Mouse (Mus musculus): ENCODE measurements at regions not wholly inside any gene's neighbourhood (a gene's known extent, or its start where the extent isn't known, plus 50 kb on each side); places are given as distances from the start of the nearest gene placed in this dataset.

DNA sequence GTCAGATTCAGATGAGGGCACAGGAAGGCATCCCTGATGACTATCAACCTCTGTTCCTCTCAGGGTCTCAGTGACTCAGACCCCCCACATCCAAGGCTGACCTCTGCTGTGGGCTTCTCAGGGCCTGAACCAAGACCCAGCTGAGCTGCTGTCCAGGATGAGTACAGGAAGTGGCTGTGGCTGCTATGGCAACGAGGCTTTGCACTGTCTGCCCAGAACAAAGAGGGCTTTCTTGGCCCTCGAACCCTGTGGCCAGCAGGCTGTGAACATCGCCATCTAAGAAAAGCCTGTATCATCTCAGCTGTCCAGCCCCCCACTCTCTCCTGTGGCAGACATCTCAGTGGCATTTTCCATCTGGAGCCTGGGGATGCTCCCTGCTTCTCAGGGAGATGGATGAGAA lies 159.5 kb downstream of the 3100002H09Rik start:
- no peak for DNase-seq (ENCODE audit: low spot score)

DNA sequence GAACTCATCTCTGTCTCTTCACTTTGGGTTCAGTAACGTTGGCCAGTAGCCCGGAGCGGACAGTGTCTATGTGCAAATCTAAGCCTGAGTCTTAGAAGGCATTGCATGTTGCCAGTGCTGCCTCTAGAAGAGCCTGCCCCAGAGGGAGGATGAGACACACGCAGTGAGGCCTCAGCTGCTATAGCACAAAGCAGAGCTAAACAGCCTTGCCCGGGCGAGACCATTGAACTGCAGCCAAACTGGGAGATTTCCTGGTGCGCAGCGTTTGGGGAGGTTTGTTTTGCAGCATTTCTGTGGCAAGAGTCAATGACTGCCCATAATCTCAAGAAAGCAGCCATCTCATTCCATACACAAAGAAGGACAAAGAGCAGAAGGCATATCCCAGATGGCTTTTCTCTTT lies 164.0 kb downstream of the 3100002H09Rik start:
- DNase-seq (ENCODE audit: low spot score) = no peak

DNA sequence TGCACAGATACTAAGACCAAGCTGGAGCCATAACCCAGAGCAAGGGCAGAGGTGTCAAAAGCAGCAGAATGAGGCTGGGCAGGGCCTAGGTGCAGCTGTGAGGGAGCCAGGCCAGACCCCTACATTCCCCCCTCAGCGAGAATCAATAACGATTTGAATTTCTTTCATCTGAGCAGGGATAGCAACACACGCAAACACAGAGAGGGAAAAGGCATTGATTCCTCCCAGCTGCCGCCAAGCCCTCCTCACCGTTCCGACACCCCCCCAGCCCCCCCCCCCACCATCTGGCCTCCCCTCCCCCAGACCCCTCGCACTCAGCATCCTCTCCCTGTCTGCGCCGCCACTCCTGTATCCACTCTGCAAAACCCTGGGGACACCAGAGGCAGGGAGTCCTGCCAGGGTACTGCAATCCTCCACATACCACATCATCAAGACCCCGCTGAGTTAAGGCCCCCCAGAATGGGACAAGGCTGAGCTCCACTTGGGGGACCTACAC lies 166.9 kb downstream of the 3100002H09Rik start:
- no peak for DNase-seq (ENCODE audit: low spot score)

DNA sequence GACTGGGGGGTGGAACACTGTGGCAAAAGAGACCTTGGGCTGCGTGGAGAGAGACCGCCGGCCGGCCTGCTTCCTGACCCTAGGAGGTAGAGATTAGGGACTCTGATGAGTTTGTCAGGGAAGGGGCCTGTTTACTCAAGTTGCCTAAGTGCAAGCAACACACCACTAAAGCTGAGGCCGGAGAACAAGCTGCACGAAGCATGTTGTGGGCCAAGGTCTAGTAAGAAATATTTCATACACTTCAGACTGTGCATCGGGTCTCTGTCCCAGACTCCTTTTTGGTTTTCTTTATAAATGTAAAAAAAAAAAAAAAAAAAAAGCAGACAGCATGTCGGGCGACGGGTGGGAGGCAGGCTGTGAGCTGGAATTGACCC lies 167.5 kb downstream of the 3100002H09Rik start:
- DNase-seq (ENCODE audit: low spot score) = no peak

DNA sequence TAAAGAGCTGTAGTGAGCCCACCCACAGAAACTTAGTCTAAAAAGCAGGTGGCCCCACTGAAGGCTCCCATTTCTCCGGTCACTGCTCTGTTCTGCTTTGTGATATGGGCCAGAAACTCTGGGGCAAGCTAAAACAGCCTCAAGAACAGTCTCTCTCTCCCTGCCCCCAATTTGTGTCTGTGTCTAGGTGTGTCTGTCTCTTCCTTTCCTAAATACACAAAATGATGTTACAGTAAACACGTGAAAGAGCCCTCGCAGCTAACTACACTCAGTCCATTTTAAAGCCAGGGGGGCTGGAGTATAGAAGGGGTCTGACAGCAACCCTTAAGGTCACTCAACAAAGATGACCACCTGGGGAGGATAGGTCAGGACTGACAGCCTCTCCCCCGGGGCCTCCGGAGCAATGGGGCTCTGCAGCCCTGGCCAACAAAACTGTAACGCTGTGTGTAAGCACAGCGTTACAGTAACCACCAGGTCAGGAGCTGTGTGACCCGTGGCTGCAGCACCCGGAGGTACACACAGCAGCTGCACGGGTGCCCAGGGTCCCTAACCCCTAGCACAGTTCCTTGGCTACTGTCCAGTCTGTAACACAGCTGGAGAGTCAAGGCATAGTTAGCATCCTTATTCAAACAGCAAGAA lies 168.0 kb downstream of the 3100002H09Rik start:
- no peak for DNase-seq (ENCODE audit: low spot score)

DNA sequence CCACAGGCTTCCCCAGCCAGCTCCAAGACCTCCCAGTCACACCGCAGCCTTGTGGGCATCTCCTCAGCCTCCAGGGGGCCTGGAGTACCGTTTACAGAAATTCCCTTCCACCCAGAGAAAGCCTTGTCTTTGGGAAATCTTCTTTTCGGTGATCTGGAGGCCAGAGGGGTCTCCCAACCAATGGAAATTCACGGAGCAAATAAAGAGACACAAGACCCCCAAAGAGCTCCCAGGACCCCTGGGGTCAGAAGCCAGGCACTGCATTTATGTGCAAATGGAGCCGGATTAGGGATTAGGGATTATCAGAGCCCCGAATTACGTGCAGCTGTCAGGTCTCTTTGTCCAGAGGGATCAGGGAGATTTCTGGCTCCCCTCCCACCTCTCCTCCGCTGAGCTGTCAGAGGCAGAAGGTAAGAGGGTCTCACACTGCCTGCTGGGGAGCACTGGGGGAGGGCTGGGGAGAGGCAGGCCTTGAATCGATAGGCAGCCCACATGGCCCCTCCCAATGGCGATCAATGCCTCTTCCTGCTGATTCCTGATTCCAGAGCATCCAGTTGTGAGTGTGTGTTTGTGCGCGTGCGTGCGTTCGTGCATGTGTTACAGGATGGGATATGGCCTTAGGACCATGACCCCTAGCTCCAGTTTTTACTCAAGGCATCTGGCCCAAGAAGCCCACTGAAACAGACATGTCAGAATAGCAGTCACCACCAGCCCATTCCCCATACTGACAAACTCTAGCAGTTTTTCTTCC lies 168.7 kb downstream of the 3100002H09Rik start:
- DNase-seq (ENCODE audit: low spot score) = no peak

DNA sequence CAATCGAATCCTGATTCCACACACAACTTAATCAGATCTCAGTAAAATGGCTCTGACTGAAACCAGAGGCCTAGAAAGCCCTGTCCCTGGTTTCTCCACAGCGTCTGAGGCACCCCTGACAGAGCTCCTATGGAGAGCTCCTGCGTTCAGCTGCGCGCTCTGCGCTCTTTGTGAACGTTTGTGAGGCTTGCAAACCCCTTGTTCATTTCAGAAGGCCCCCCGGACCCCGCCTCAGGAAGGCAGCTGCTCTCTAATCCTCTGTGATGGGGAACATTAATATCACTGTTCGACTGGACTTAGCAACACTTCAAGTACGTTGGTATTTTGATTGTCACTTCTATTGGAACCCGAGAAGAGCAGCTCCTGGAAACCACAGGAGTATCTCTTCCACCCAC lies 175.6 kb downstream of the 3100002H09Rik start:
- no peak for DNase-seq (ENCODE audit: low spot score)

DNA sequence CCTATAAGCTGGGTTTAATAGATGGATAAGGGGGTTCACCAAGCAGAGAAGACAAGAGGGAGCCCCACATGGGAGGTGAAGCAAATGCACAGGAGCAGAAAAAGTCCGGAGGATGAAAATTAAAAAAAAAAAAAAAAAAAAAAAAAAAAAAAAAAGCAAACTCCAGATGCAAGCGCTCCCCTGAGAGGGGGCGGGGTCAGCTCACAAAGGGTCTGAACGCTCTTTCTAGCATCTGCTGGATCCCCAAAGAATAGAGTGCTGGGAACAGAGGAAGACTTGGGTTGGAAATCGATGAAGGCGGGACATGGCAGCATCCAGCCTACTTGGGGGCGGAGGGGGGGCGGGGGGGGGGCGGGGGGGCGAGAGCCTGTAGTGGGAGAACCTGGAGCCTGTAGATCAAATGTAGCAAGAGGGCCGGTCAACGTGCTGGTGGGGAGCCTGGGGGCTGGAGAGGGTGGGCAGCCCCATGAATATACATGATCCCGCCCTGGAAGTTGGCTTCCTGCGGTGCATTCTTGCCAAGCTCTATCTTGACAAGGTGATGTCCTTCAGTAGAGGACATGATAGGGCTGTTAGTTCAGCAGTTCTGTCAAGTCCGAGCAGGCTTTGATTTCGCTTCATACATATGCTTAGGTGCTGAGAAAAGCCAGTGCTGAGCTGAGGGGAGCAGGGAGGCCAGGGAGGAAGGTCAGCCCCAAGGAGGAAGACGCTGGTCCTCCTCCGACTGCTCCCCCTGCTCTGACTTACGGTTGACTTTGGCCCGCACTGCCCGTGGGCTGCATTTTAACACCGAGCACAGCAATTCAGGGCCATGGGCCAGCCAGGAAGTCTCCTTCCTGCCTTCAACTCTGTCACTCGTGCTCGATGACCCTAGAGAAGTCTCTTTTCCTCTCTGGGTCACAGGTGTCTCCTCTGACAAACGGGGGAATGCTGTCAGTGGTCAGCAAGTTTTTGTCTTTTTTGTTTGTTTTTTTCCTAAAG lies 176.3 kb downstream of the 3100002H09Rik start:
- DNase-seq (ENCODE audit: low spot score) = no peak

DNA sequence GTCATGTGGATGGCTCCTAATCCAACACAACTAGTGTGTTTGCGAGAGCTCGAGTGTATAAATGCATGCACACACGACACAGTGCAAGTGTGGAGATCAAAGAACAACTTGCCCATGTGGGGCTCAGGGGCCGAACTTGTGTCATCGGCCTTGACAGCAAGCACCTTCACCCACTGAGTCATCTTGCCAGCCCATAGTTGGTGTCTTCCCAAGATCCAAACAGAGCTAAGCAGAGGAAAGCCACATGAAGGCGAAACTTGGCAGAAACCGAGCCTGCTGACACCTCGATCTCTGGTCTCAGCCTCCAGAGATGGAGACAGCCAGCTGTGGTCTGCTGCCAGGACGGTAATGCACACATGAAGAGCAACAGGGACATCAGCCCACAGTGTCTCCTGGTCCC lies 177.1 kb downstream of the 3100002H09Rik start:
- DNase-seq (ENCODE audit: low spot score) = no peak

DNA sequence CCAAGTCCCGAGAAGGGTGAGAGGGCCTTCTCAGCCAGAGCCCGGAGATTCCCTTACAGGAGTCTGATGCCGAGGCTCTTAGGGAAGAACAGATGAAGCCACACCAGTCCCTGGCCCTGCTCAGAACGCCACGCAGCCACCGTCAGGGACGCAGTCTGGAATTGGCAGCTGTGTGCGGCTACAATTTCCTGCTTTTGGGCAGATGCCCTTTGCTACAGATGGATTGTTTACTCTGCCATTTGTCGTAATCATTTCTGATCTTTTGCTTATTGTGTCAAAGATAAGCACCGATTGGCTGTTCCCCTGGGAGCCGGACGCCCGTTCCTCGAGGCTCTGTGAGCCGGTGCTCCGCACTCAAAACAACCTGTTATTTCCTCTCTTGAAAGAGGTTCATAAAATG lies 179.4 kb downstream of the 3100002H09Rik start:
- no peak for DNase-seq (ENCODE audit: low spot score)

DNA sequence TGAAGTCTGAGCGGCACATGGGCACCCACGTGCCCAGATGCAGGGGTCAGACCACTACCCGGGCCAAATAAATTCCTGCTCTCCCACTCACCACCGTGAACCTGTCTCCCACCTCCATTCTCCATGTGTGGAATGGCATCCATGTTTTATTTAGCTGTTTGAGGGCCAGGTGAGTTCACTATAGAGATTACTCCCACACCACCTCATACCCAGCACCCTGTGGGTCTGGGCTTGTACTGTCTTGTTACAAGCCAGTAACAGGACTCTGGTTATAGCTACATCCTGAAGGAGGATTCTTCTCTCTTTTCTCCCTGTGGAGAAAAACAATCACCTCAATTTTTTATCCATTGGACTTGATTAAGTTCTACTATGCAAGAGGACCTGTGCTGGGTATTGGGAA lies 181.8 kb downstream of the 3100002H09Rik start:
- DNase-seq (ENCODE audit: low spot score) = no peak

DNA sequence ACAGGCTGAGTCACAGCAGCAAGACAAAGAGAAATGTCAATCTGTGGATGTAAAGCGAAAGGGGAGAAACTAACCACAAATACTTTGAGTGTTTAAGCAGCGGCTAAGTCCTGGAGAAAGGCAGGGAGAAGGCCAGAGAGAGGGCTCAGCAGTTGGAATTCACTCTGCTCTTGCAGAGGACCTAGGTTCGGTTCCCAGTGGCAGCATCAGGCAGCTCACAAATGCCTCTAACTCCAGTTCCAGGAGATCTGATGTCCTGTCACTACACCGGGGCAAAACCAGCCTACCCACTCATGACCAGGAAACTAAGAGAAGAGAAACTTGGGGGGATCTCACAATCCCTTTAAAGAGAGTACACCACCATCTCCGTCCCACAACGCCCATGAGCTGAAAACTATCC lies 188.2 kb downstream of the 3100002H09Rik start:
- no peak for DNase-seq (ENCODE audit: low spot score)

DNA sequence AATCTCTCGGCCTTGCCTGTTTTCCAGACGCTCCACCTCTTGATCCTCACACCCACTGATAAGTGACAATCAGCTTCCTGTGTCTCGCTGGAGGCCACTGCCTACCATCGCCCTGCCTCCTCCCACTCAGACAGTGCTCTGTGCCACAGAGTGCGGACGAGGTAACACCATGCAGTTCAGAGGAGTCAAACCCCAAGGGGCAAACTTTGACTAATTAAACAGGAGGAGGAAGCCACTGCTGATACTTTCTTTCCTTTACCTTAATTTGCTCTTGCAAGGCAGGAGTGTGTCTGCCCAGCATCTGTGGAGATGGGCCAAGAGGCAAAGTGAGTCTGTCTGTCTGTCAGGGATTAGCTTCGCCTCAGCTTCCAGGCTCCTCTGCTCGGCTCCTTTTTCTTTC lies 192.2 kb downstream of the 3100002H09Rik start:
- no peak for DNase-seq (ENCODE audit: low spot score)

DNA sequence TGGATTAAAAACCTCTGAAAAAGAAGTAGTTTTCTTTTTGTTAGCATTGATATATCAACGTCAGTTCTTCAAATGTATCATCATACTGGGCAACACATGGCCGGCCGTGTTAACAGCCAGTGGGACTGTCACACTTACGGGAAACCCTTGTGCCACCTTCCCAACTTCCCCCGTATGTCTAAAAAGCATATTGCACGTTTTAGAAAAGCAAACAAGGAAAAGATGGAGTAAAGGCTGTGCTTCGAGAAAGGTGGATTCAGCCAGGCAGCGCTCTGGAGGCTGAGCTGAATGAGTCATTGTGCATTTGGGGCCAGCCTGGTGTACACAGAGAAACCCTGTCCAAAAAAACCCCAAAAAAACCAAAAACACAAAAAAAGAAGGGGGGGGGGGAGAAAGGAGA lies 193.4 kb downstream of the 3100002H09Rik start:
- no peak for DNase-seq (ENCODE audit: low spot score)

DNA sequence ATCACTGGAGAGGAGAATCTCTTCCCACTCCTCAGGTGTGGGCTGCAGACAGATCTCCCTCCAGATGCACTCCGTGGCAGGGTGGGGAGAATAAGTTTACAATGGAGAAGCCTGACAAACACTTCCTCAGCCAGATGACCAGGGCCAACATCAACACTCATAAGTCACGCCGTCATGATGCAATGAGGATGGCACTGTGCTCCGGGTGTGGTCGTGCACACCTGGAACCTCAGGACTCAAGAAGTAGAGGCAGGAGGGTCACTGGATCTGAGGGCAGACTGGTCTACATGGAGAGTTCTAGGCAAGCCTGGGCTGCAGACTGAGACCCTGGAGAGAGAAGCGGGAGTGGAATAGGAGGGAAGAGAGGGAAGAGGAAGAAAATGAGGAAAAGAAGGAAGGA lies 194.3 kb downstream of the 3100002H09Rik start:
- no peak for DNase-seq (ENCODE audit: low spot score)

DNA sequence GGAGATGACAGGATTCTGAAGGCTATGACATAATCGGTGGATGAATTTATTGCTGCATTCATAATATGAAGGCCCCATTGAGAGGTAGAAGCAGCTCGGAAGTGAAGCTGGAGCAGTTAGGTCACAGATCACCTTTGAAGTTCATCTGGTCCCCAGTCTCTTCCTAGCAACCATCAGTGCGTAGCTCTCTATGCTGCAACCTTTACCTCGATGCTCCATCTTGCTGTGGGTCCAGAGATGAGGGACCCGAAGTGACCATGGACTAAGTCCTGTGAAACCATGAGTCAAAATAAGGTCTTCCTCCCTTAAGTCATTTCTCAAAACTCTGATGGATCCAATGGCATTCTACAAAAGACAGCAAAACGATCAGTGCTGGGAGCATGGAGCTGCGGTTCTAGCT lies 196.2 kb downstream of the 3100002H09Rik start:
- no peak for DNase-seq (ENCODE audit: low spot score)

DNA sequence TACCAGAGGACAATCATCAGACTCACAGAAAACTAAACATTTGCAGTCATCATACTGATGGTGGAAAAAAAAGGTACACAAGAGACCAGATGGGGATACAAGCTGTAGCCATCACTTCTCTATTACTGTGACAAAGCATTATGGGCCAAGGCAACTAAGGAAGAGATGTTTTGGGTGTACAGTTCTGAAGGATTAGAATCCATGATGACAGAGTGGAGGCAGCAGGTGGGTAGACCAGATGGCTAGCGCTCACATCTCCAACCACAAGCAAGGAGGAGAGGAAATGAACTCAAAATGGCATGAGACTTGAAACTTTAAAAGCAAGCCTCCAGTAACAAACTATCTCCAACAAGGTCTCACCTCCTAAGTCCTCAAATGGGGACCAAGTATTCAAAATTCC lies 201.3 kb downstream of the 3100002H09Rik start:
- DNase-seq (ENCODE audit: low spot score) = no peak

DNA sequence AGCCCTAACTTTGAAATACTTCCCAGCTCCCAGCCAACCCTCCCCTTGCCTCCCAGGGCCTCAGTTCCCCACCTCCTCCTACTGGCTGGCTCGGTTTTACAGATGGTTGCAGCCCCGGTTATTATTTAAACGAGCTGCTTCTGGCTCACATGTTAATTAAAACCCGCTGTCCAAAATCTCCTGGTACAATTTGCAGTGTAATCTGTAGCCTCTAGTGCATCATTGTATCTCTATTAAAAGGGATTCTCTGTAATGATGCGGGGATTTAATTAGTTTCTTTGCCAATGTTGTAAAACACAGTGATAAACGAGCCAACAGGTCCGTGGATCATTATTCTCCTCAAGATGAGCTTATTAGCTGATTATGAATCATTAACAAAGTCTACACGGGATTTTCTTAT lies 208.5 kb downstream of the 3100002H09Rik start:
- DNase-seq (ENCODE audit: low spot score) = no peak

DNA sequence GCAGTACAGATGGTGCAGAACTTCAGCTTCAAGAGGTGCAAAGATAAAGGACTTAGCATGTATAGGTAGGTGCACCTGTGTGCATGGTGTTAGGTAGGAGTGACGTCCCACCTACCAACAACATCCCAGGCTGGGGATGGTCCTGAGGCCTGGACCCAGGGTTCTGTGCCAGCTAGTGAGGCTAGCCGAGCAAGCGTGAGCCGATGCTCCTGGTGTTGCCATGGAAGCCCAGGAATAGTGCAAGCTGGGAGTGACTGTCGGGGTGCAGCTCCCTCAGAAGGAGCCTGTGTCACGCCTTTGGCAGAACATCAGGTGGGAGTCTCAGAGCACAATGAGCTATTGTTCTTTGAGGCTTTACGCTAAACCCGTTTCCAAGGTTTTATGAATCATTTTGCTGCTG lies 209.9 kb downstream of the 3100002H09Rik start:
- no peak for DNase-seq (ENCODE audit: low spot score)

DNA sequence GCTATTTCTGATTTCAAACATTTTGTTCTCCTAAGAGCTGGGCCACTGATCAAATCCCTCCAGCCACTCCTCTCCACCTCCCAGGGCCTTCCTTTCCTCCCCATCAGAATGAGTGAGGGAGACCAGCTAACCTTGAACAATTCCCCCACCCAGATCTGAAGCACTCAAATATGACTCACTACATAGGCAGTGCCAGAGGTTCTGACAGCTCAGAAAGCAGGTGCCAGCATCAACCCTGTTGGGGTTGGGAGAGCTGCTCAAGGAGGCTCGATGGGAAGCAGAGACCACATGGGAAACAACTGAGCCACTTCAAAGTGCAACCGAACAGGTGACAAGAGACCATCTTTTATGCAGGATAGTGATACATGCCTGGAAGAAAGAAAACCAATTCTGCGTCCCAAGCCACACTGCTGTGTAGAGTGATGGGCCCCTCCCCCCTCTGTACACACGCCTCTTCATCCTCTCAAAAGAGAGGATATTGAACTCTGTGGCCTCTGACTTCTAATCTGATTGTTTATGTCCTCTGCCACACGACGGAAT lies 210.4 kb downstream of the 3100002H09Rik start:
- DNase-seq (ENCODE audit: low spot score) = no peak

DNA sequence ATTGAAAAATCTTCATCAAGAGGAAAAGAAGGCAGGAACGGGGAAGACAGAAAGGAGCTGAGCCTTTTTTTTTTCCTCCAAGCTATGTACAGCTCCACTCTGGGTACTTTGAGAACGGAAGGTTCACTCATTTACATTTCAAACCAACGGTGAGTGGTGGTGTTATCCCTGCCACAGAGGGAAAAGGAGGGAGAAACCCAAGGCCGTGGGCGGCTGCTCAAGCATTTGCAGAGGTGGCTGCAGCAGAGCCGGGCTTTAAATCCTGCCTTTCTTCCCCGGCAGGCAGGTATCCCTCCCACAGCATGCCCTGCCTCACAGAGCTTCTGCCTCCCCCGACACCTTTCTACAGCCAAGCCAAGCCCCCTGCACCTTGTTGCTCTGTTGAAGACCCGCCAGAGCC lies 212.2 kb downstream of the 3100002H09Rik start:
- DNase-seq (ENCODE audit: low spot score) = no peak

Data from thymus, postnatal 0 days (tissue).